Mouse (Mus musculus) thymus, postnatal 4 days (tissue): ENCODE measurements around the gene Dmkn.
A peak's percentile ranks its signal among the peaks of the same experiment; 100 is the strongest.
"Not testable (repeated sequence)": the region's sequence is repeated elsewhere in the genome, so short reads cannot be mapped to it uniquely, and the experiment has no call there.

ENCODE experiments used
- DNase-seq: peaks from one replicate; pipeline ENCODE4 v3.0.0; 2021

Dmkn gene

DNA sequence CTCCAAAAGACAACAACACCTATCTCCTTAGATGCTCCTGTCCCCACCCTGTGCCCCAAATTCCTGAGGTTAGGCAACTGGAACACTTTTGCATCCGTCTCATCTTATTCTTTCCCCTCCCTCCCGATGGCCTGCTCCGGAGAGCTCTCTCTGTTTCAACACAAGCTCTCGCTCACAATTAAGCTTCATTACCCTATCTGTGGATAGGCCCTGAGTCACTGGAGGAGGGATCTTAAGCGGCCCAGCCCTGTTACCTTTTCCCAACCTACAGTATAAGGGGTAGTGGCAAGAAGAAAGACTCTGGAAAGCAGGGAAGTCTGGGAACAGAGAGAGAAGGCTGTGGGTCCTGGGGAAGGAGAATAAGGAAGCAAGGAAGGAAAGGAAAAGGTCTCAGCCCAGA, at the start of gene Dmkn:
Gene Dmkn (plus strand): TSS at position 301 of the 400 bp plus-strand sequence.
- DNase-seq = no peak

- peak; percentile 82 for DNase-seq
Observed at GRCm38 (mm10) chr7:30717006-30717715, 46.4 kb upstream of the Dmkn start.

GRCm38 (mm10) chr7:30717716-30718046, 45.9 kb upstream of the Dmkn start:
- no peak for DNase-seq

- no peak for DNase-seq
Observed at GRCm38 (mm10) chr7:30719669-30720068, 43.9 kb upstream of the Dmkn start.

GRCm38 (mm10) chr7:30721286-30721685, 42.3 kb upstream of the Dmkn start:
- DNase-seq = no peak

DNA sequence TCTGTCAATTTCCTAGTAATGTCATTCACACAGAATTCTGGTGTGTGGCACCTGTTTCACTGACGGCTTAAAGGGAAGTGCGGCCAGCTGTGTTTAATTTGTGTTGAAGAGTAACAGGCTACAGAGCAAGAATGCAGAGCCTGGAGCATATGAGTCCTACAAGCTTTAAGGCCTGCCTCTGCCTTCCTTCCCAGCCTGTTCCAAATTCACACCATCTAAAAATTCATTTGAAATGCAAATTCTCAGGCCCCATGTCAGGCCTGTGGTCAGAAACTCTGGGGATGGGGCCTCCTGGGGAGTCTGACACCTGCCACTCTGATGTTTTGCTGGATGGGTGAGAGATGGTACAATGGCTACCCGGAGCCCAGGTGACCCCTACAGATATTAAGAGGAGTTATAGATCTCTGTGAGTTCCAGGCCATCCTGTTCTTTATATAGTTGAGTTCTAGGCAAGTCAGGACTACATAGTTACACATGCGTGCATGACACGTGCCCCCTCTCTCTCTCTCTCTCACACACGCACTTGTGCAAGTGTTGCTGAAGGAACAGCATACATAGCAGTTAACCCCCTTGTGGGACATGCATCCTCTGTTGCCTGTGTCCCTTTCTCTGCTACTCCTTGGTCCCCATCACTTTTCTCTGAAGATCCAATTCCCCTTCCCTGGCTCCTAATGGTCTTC, 40.1 kb upstream of the Dmkn start:
- no peak for DNase-seq

GRCm38 (mm10) chr7:30728214-30728613, 35.3 kb upstream of the Dmkn start:
- DNase-seq = no peak

GRCm38 (mm10) chr7:30728739-30729395, 34.7 kb upstream of the Dmkn start:
- DNase-seq = no peak

DNA sequence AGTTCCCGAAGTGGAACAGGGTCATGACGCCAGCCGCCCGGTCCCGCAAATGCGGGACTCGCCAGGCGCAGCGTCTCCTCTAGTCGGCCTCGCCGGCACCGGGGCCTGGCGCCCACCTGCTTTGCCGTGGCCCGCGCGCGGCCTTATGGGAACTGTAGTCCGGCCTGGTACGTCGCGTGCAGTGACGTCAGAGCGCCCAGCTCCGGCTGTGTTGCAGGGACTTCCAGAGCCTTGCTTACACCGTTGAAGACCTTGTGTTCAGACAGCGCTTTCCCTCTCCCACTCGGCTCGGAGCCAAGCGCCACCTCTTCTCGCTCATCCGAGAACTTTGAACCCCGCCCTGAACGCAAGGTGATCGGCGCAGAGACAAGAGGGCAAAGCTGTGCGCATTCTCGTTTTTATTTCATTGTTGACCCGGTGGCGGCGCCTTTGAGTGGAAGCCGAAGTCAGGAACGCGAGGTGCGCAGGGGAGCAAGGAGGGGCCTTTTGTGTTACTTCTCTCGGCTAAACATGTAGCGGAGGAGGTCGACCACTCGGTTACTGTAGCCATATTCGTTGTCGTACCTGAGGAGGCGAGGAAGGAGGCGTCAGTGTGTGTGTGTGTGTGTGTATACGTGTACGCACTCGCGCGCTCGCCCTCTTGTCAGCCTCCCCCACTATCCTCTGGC, 34.0 kb upstream of the Dmkn start, which contains the start of gene Tmem147:
Gene Tmem147 (minus strand): TSS at position 145 of the 668 bp plus-strand sequence.
- DNase-seq = peak; percentile 98

GRCm38 (mm10) chr7:30730064-30730722, 33.4 kb upstream of the Dmkn start:
- not testable (repeated sequence) for DNase-seq

- DNase-seq = no peak
Observed at GRCm38 (mm10) chr7:30736211-30736610, 27.3 kb upstream of the Dmkn start.

DNA sequence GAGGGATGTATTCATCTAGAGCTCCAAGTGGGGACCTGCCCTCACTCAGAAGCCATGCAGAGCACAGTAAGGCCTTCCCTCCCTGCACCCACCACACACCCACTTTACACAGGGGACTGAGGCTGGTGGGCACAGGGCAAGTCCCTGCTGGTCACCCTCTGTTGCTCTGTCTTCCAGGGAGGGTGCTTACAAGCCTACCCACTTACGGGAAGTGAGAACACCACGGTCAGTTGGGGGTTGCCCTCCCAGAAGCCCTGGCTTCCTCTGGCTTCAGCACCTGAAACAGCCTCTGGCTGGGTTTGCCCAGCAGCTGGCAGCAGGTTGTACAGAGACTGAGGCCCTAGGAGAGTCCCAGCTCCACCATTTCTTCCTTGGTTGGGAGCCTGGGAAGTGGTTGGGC, 21.0 kb upstream of the Dmkn start:
- not testable (repeated sequence) for DNase-seq

- DNase-seq = not testable (repeated sequence)
Observed at GRCm38 (mm10) chr7:30743617-30744016, 19.9 kb upstream of the Dmkn start, which contains the start of gene Gapdhs. Gene Gapdhs, minus strand, starts transcription at chr7:30743681.

GRCm38 (mm10) chr7:30744022-30744598, 19.4 kb upstream of the Dmkn start:
- DNase-seq = no peak

GRCm38 (mm10) chr7:30747525-30748204, 15.9 kb upstream of the Dmkn start:
- DNase-seq = no peak

GRCm38 (mm10) chr7:30749824-30750606, 13.5 kb upstream of the Dmkn start:
- no peak for DNase-seq

- no peak for DNase-seq
Observed at GRCm38 (mm10) chr7:30751086-30751669, 12.4 kb upstream of the Dmkn start, which contains the start of gene Sbsn. Gene Sbsn, plus strand, starts transcription at chr7:30751471.

DNA sequence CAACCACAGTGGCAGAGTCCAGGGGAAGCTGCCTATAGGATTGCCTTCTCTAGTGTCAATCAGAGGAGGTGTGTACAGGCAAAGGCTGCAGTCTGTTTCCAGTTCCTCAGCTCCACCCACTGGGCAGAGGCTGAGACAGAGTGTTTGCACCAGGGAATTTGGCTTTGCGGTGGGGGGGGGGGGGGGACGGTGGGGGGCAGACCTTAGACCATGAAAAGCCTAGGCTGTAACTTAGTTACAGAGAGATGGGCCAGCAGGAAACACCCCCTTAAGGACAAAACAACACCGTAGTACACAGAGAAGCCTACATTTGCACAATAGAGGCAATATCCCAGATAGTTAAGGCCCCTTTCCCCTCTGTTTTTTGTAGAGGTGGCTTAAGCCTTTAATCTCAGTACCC, 6.6 kb upstream of the Dmkn start:
- no peak for DNase-seq

DNA sequence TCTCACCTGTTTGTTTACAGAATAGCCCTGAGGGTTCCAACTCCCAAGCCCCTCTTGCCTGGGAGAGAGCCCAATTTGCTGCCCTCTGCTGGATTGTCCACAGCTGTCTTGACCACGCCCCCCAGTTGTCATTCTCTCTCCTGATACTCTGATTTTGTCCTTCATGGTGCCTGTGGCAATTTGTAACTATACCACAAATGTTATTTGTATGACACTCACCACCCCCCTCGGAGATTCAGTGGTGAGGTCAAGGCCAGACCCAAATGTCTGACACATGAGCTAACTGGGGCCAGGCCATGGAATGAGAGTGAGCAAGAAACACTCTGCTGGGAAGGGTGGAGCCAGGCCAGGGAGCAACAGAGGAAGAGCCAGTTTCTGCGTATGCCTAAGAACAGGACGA, 4.7 kb upstream of the Dmkn start:
- peak; percentile 58 for DNase-seq

GRCm38 (mm10) chr7:30761769-30762352, 1.7 kb upstream of the Dmkn start:
- no peak for DNase-seq
